Mouse (Mus musculus) limb, embryonic 12.5 days (tissue): ENCODE measurements at regions not wholly inside any gene's neighbourhood (a gene's known extent, or its start where the extent isn't known, plus 50 kb on each side); places are given as distances from the start of the nearest gene placed in this dataset.
A peak's percentile ranks its signal among the peaks of the same experiment; 100 is the strongest.

ENCODE experiments used
- ATAC-seq: fragments of 200-750 bp; cut with Nextera tagmentation; 2 replicates; pipeline ENCODE4 v1.8.0; 2017; ENCODE audit warnings: low read depth, moderate TSS enrichment; ENCODE audit not compliant: insufficient number of reproducible peaks, insufficient read depth, low FRiP score, low TSS enrichment
- H3K27ac ChIP-seq: fragments of 300-500 bp; sonication (generic); 2 replicates; pipeline ENCODE4 v1.5.1; 2016; ENCODE audit warnings: mild to moderate bottlenecking, moderate library complexity
- H3K27me3 ChIP-seq: fragments of 300-500 bp; sonication (generic); 2 replicates; pipeline ENCODE4 v1.6.1; 2016; ENCODE audit warnings: mild to moderate bottlenecking, moderate library complexity
- H3K36me3 ChIP-seq: fragments of 300-500 bp; sonication (generic); 2 replicates; pipeline ENCODE4 v1.6.1; 2016; ENCODE audit warnings: mild to moderate bottlenecking, moderate library complexity
- H3K4me1 ChIP-seq: fragments of 300-500 bp; sonication (generic); replicated peaks from 2 replicates; pipeline ENCODE4 v1.6.1; 2016
- H3K4me2 ChIP-seq: fragments of 300-500 bp; sonication (generic); 2 replicates; pipeline ENCODE4 v1.6.1; 2016; ENCODE audit warnings: mild to moderate bottlenecking, moderate library complexity
- H3K4me3 ChIP-seq: fragments of 300-500 bp; sonication (generic); replicated peaks from 2 replicates; pipeline ENCODE4 v1.5.1; 2016; ENCODE audit warnings: mild to moderate bottlenecking
- H3K9ac ChIP-seq: fragments of 300-500 bp; sonication (generic); replicated peaks from 2 replicates; pipeline ENCODE4 v1.6.1; 2016; ENCODE audit warnings: mild to moderate bottlenecking, moderate library complexity
- H3K9me3 ChIP-seq: fragments of 300-500 bp; sonication (generic); 2 replicates; pipeline ENCODE4 v1.6.1; 2016; ENCODE audit warnings: mild to moderate bottlenecking, moderate library complexity
- WGBS: fragments of 180-500 bp; shearing (Covaris S2); methylation state at CpG from one replicate; pipeline ENCODE4 v1.1.7; 2016; 5-methylcytosine and 5-hydroxymethylcytosine counted together

- no peaks in the 10 kb centered on the region for H3K4me1 ChIP-seq
- no peaks in the 10 kb centered on the region for H3K9me3 ChIP-seq
- H3K36me3 ChIP-seq: no peaks in the 10 kb centered on the region
- WGBS: 30% methylated on average over 13 of the region's 13 CpGs
- no peaks in the 10 kb centered on the region for H3K27me3 ChIP-seq
- no peak for ATAC-seq
- H3K4me3 ChIP-seq: no peak overlapping the region
- H3K4me2 ChIP-seq: no peak overlapping the region
- no peak overlapping the region for H3K9ac ChIP-seq
- H3K27ac ChIP-seq: no peak overlapping the region
These were observed 79.7 kb upstream of the Kif2a start for GRCm38 (mm10) chr13:107101598-107101997.

- Histone ChIP-seq H3K36me3 (no peaks in the 10 kb centered on the region), H3K4me2 (no peak overlapping the region)
- 72% methylated on average over 6 of the region's 6 CpGs for WGBS
These were observed 79.0 kb upstream of the Kif2a start for GRCm38 (mm10) chr13:107100852-107101325.

DNA sequence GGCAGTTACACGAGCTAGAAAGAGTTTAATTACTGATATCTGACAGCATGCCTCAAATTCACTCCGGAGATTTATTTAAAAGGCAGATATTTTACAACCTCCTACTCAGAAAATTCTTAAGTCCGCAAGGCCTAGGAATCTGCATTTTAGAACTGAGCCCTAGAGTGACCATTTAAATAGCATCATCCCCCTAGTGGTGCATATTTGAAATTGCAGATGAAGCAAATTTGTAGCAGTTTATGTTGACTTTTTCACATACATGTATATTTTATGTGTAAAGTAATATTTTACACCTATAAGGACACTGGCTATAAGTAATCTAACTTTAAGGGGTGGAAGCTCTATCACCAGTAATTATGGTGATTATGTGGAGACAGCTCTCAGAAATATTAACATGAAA is 78.2 kb upstream of the Kif2a start:
- ATAC-seq: no peak
- no peaks in the 10 kb centered on the region for H3K36me3 ChIP-seq
- WGBS: 59% methylated on average over 3 of the region's 3 CpGs
- no peaks in the 10 kb centered on the region for H3K27me3 ChIP-seq
- H3K4me1 ChIP-seq: peaks cover 7% of the 10 kb centered on the region
- no peak overlapping the region for H3K9ac ChIP-seq
- no peaks in the 10 kb centered on the region for H3K9me3 ChIP-seq
- H3K4me2 ChIP-seq: no peak overlapping the region
- H3K27ac ChIP-seq: no peak overlapping the region
- H3K4me3 ChIP-seq: no peak overlapping the region

More at GRCm38 (mm10) chr13:107100852-107101325, 79.0 kb upstream of the Kif2a start:
- Histone ChIP-seq H3K4me1 (no peaks in the 10 kb centered on the region), H3K9ac (no peak overlapping the region), H3K4me3 (no peak overlapping the region), H3K27ac (0 out of 2 replicates have a peak overlapping the region, but pooled peaks have one; percentile 20), H3K27me3 (no peaks in the 10 kb centered on the region), H3K9me3 (no peaks in the 10 kb centered on the region)
- ATAC-seq: 0 out of 2 replicates have a peak, but pooled peaks have one; percentile 48

- Histone ChIP-seq H3K27me3 (no peaks in the 10 kb centered on the region; the same call in 1 of the 2 replicates), H3K36me3 (no peaks in the 10 kb centered on the region), H3K4me1 (peaks cover 15% of the 10 kb centered on the region), H3K9ac (no peak overlapping the region), H3K9me3 (no peaks in the 10 kb centered on the region), H3K27ac (no peak overlapping the region), H3K4me2 (no peak overlapping the region), H3K4me3 (no peak overlapping the region)
- WGBS: 82% methylated on average over 4 of the region's 4 CpGs
- no peak for ATAC-seq
These were observed 75.1 kb upstream of the Kif2a start for GRCm38 (mm10) chr13:107097005-107097404.

GRCm38 (mm10) chr13:107094976-107095716 is 73.2 kb upstream of the Kif2a start:
- no peak overlapping the region for H3K4me2 ChIP-seq
- no peak for ATAC-seq
- H3K36me3 ChIP-seq: no peaks in the 10 kb centered on the region
- H3K27me3 ChIP-seq: no peaks in the 10 kb centered on the region; the same call in 1 of the 2 replicates
- H3K9ac ChIP-seq: no peak overlapping the region
- no peak overlapping the region for H3K4me3 ChIP-seq
- H3K4me1 ChIP-seq: peaks cover 15% of the 10 kb centered on the region
- H3K9me3 ChIP-seq: no peaks in the 10 kb centered on the region
- peak overlapping the region; percentile 24 for H3K27ac ChIP-seq
- WGBS: 64% methylated on average over 11 of the region's 11 CpGs

GRCm38 (mm10) chr13:107094487-107094886 is 72.6 kb upstream of the Kif2a start:
- WGBS: 76% methylated on average over 11 of the region's 11 CpGs
- H3K4me1 ChIP-seq: peaks cover 15% of the 10 kb centered on the region
- H3K9ac ChIP-seq: no peak overlapping the region
- no peak overlapping the region for H3K4me3 ChIP-seq
- H3K9me3 ChIP-seq: no peaks in the 10 kb centered on the region
- H3K27ac ChIP-seq: no peak overlapping the region
- no peaks in the 10 kb centered on the region; the same call in 1 of the 2 replicates for H3K27me3 ChIP-seq
- H3K36me3 ChIP-seq: no peaks in the 10 kb centered on the region
- ATAC-seq: no peak
- no peak overlapping the region for H3K4me2 ChIP-seq

DNA sequence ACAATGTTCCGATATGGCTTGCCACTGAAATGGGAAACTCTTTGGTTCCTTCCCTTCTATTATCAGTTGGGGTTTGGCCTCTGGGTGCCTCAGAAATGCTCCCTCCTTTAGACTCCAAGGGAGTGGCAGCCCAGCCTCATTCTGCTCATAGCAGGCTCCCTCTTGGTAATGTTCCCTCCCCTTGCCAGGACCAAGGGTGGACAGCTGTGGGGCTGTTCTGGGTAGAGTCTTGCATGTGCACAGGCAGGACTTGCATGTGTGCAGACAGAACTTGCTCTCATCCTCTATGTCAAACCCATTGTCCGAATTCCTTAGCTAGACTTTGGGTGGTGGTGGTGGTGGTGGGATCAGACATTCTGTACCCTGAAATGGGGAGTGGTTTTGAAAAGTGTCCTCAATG is 71.8 kb upstream of the Kif2a start:
- no peak overlapping the region for H3K9ac ChIP-seq
- H3K9me3 ChIP-seq: no peaks in the 10 kb centered on the region
- H3K36me3 ChIP-seq: no peaks in the 10 kb centered on the region
- no peak overlapping the region for H3K4me2 ChIP-seq
- H3K4me1 ChIP-seq: peaks cover 15% of the 10 kb centered on the region
- H3K27me3 ChIP-seq: no peaks in the 10 kb centered on the region; the same call in 1 of the 2 replicates
- H3K4me3 ChIP-seq: no peak overlapping the region
- no peak for ATAC-seq
- 93% methylated on average over 2 of the region's 2 CpGs for WGBS
- no peak overlapping the region for H3K27ac ChIP-seq

DNA sequence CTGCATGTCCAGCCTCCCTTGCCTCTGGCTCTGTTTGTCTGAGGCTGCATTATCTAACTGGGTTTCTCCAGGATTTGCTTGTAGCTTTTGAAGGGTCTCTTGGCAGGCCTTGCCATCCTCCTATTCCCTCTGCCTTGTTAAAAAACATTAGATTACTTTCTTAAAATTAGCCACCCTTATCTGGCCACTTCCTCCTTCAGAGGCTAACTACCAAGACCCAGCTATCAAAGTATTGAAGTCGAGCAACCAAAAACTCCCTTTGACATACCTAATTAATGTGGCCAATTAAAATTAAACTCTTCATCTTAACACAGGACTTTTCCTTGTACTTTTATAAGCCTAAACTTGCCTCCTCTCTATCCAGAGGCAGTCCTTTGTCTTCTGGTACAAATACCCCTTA is 66.3 kb upstream of the Kif2a start:
- Histone ChIP-seq H3K27ac (no peak overlapping the region), H3K36me3 (no peaks in the 10 kb centered on the region), H3K4me3 (no peak overlapping the region), H3K9ac (no peak overlapping the region), H3K9me3 (no peaks in the 10 kb centered on the region), H3K27me3 (no peaks in the 10 kb centered on the region), H3K4me2 (no peak overlapping the region), H3K4me1 (no peaks in the 10 kb centered on the region; the same call in 1 of the 2 replicates)
- 67% methylated on average over 1 of the region's 1 CpGs for WGBS
- no peak for ATAC-seq

- H3K27ac ChIP-seq: no peak overlapping the region
- H3K4me2 ChIP-seq: no peak overlapping the region
- H3K27me3 ChIP-seq: no peaks in the 10 kb centered on the region
- no peaks in the 10 kb centered on the region; the same call in 1 of the 2 replicates for H3K4me1 ChIP-seq
- H3K9me3 ChIP-seq: no peaks in the 10 kb centered on the region
- no peaks in the 10 kb centered on the region for H3K36me3 ChIP-seq
- no peak for ATAC-seq
- WGBS: 64% methylated on average over 6 of the region's 6 CpGs
- H3K4me3 ChIP-seq: no peak overlapping the region
- no peak overlapping the region for H3K9ac ChIP-seq
These were observed 65.4 kb upstream of the Kif2a start for GRCm38 (mm10) chr13:107087355-107087754.

GRCm38 (mm10) chr13:107078085-107078484 is 56.2 kb upstream of the Kif2a start:
- Histone ChIP-seq H3K4me2 (no peak overlapping the region), H3K9me3 (no peaks in the 10 kb centered on the region), H3K4me3 (no peak overlapping the region), H3K4me1 (peaks cover 5% of the 10 kb centered on the region; the same call in 1 of the 2 replicates), H3K36me3 (no peaks in the 10 kb centered on the region), H3K27ac (no peak overlapping the region), H3K27me3 (no peaks in the 10 kb centered on the region), H3K9ac (no peak overlapping the region)
- 89% methylated on average over 1 of the region's 1 CpGs for WGBS
- ATAC-seq: no peak

- H3K27me3 ChIP-seq: no peaks in the 10 kb centered on the region
- no peak for ATAC-seq
- 87% methylated on average over 4 of the region's 4 CpGs for WGBS
- H3K36me3 ChIP-seq: no peaks in the 10 kb centered on the region
- H3K9me3 ChIP-seq: no peaks in the 10 kb centered on the region
- H3K9ac ChIP-seq: no peak overlapping the region
- no peak overlapping the region for H3K4me3 ChIP-seq
- H3K4me1 ChIP-seq: peaks cover 7% of the 10 kb centered on the region; the same call in 1 of the 2 replicates
- no peak overlapping the region for H3K4me2 ChIP-seq
- H3K27ac ChIP-seq: no peak overlapping the region
These were observed 53.0 kb upstream of the Kif2a start for GRCm38 (mm10) chr13:107074917-107075316.
